Mouse (Mus musculus): ENCODE measurements around the gene Pabpc4. TPM values are rescaled to one million over a fixed set of nuclear protein-coding genes. Genes with fewer than 3 reads are reported as not detected.
A peak's percentile ranks its signal among the peaks of the same experiment; 100 is the strongest.
"Not testable (repeated sequence)": the region's sequence is repeated elsewhere in the genome, so short reads cannot be mapped to it uniquely, and the experiment has no call there.

Pabpc4 gene
- polyA plus RNA-seq, 1 experiment from 2014 or later, result 42.6 TPM

DNA sequence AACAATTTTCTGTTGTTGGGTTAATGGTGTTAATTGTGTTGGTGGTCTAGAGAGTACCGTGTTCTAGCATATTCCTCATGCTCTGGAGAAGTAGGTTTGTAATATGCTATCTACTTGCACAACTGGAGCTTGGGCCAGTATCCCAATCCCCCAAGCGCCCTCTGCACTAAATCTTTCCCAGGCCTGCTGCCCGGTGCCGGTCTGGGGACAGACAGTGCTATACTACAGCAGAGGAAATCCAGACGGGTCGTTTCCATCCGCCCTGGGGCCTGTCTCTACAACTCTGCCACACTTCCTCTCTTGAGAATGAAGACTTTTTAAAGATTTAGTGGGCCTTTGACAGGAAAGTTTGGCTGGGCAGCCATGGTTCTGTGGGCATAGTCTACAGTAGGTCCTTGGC lies 30.8 kb downstream of the Pabpc4 start:
- no peak overlapping the region for H3K9ac ChIP-seq
- no peaks in the 10 kb centered on the region for H3K9me3 ChIP-seq
- H3K27ac ChIP-seq, result no peak overlapping the region
- H3K27me3 ChIP-seq, result no peaks in the 10 kb centered on the region
- no peak overlapping the region for H3K4me3 ChIP-seq
- no peak for ATAC-seq (ENCODE audit: insufficient number of reproducible peaks, low FRiP score, low TSS enrichment, low read depth)
- peaks cover 92% of the 10 kb centered on the region for H3K36me3 ChIP-seq
- no peak overlapping the region for H3K4me2 ChIP-seq
- no peaks in the 10 kb centered on the region for H3K4me1 ChIP-seq
- WGBS, result 75% methylated on average over 7 of the region's 7 CpGs

DNA sequence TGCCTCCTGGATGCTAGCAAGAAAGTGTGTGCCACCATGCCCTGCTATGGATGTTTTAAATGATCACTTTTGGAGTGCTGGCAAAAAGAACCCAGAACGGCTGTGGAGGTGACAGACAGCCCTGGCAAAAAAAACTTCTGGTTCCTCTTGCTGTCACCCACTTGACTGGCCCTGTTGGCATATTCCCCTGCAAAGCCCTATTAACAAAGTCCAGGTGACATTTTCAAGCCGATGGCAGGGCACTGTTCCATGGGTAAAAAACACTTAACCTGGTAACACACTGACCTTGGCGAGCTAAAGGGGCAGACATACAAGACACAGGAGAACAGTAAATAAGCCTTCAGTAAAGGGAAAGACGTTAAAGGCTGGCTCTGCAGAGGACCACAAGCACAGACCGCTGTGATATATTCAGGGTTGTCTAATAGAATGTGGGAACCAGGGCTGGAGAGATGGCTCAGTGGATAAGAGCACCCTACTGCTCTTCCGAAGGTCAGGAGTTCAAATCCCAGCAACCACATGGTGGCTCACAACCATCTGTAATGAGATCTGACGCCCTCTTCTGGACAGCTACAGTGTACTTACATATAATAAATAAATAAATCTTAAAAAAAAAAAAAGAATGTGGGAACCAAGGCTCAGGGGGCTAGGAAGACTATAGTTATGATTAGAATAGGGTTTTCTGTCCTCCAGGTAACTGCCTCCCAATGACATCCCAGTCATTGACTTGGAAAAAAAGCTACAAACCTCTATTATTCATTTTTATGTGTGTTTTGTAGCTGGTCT lies 31.7 kb downstream of the Pabpc4 start:
- no peak overlapping the region for H3K4me3 ChIP-seq
- H3K4me1 ChIP-seq, result no peaks in the 10 kb centered on the region
- H3K9ac ChIP-seq, result no peak overlapping the region
- H3K27me3 ChIP-seq, result no peaks in the 10 kb centered on the region
- peaks cover 90% of the 10 kb centered on the region for H3K36me3 ChIP-seq
- ATAC-seq (ENCODE audit: insufficient number of reproducible peaks, low FRiP score, low TSS enrichment, low read depth), result no peak
- no peak overlapping the region for H3K27ac ChIP-seq
- no peak overlapping the region for H3K4me2 ChIP-seq
- no peaks in the 10 kb centered on the region for H3K9me3 ChIP-seq
- WGBS, result 75% methylated on average over 7 of the region's 7 CpGs

- not testable (repeated sequence) for H3K4me2 ChIP-seq; H3K9me3 ChIP-seq; H3K9ac ChIP-seq; H3K27ac ChIP-seq; ATAC-seq (ENCODE audit: insufficient number of reproducible peaks, low FRiP score, low TSS enrichment, low read depth); H3K27me3 ChIP-seq; H3K4me3 ChIP-seq; H3K4me1 ChIP-seq
- 86% methylated on average over 15 of the region's 15 CpGs for WGBS
- peaks cover 90% of the 10 kb centered on the region for H3K36me3 ChIP-seq
These were observed 32.9 kb downstream of the Pabpc4 start for GRCm38 (mm10) chr4:123295026-123295425.

DNA sequence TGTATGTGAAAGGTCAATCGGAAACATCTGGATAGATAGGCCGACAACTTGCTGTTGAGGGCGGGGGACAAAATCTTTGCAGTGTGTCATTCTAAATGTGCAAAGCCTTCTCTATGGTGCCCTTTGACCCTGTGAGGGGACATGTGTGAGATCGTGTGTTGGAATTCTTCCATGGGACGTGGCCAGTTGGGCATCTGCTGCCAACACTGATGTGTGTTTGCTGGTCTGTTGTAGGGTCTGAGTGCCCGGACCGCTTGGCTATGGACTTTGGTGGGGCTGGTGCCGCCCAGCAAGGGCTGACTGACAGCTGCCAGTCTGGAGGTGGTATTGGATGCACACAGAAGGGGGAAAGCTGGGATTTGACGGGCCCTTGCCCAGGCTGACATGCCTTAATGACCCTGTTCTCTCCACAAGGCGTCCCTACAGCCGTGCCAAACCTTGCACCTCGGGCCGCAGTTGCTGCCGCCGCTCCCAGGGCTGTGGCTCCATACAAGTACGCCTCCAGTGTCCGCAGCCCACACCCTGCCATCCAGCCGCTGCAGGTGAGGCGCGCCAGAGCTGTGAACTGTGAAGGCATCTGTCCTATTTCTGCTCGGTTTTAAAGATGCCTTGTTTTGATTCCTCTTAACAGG lies 33.5 kb downstream of the Pabpc4 start:
- no peak overlapping the region for H3K4me3 ChIP-seq
- H3K27me3 ChIP-seq, result no peaks in the 10 kb centered on the region
- WGBS, result 88% methylated on average over 21 of the region's 21 CpGs
- peaks cover 93% of the 10 kb centered on the region for H3K36me3 ChIP-seq
- no peak overlapping the region for H3K9ac ChIP-seq
- H3K27ac ChIP-seq, result no peak overlapping the region
- ATAC-seq (ENCODE audit: insufficient number of reproducible peaks, low FRiP score, low TSS enrichment, low read depth), result no peak
- no peaks in the 10 kb centered on the region for H3K9me3 ChIP-seq
- no peak overlapping the region for H3K4me2 ChIP-seq
- H3K4me1 ChIP-seq, result no peaks in the 10 kb centered on the region

- ATAC-seq (ENCODE audit: insufficient number of reproducible peaks, low FRiP score, low TSS enrichment, low read depth), result no peak
- H3K9me3 ChIP-seq, result no peaks in the 10 kb centered on the region
- no peak overlapping the region for H3K27ac ChIP-seq
- H3K4me3 ChIP-seq, result no peak overlapping the region
- no peaks in the 10 kb centered on the region for H3K27me3 ChIP-seq
- H3K36me3 ChIP-seq, result peaks cover 89% of the 10 kb centered on the region
- no peak overlapping the region for H3K4me2 ChIP-seq
- 77% methylated on average over 5 of the region's 5 CpGs for WGBS
- no peak overlapping the region for H3K9ac ChIP-seq
- no peaks in the 10 kb centered on the region for H3K4me1 ChIP-seq
These were observed 34.0 kb downstream of the Pabpc4 start for GRCm38 (mm10) chr4:123296148-123296534.

DNA sequence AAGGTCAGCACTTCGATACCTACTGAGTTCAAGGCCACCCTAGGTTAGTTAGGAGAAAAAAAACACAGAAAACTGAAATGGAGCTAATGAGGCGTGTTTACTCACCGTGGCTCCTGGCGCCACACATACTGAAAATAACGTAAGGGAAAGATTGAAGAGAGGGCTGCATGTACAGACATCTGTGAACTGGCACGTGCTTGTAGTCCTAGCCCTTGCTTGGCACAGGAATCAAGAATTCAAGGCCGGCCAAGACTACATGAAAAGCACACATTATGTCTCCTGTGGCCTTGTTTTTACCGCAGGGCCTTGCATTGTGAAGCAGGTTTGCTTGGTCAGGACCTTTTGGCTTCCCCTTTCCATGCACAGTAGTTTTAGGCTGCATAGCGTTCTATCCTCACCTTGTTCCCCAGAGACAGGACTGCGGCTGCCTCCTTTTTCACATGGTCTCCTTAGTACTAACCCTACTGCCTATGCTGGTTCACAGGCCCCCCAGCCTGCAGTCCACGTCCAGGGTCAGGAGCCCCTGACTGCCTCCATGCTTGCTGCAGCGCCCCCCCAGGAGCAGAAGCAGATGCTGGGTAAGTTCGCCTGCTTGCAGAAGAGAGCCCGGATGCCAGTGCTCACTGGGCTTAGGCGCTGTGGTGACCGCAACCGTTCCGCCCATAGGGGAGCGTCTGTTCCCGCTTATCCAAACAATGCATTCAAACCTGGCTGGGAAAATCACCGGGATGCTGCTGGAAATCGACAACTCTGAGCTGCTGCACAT lies 35.2 kb downstream of the Pabpc4 start:
- Histone ChIP-seq H3K27ac (no peak overlapping the region), H3K4me1 (no peaks in the 10 kb centered on the region), H3K4me3 (no peak overlapping the region), H3K36me3 (peaks cover 86% of the 10 kb centered on the region), H3K9ac (no peak overlapping the region), H3K27me3 (no peaks in the 10 kb centered on the region), H3K9me3 (no peaks in the 10 kb centered on the region), H3K4me2 (no peak overlapping the region)
- WGBS, result 91% methylated on average over 22 of the region's 22 CpGs
- ATAC-seq (ENCODE audit: insufficient number of reproducible peaks, low FRiP score, low TSS enrichment, low read depth), result no peak

DNA sequence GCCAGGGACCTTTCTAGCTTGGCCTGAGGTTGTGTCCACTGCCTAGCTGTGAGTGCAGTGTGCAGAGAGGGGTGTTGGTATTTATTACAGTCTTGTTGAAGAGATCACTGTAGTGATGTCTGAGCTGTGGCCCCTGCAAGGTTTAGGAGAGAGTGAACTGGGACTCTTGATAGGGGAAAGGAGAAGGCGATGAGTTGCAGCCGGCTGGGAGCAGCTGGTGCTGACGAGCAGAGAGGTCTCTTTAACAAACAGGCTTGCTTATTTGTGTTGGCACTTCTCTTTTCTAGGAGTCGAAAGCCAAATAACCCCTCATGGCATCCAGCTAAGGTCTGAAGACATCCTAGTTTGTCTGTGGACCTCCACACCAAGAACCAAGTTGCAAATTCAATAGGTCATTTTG lies 36.1 kb downstream of the Pabpc4 start:
- H3K36me3 ChIP-seq, result peaks cover 86% of the 10 kb centered on the region
- no peak overlapping the region for H3K9ac ChIP-seq
- no peaks in the 10 kb centered on the region for H3K9me3 ChIP-seq
- no peaks in the 10 kb centered on the region for H3K27me3 ChIP-seq
- no peak overlapping the region for H3K27ac ChIP-seq
- 82% methylated on average over 4 of the region's 4 CpGs for WGBS
- H3K4me1 ChIP-seq, result no peaks in the 10 kb centered on the region
- no peak overlapping the region for H3K4me2 ChIP-seq
- no peak overlapping the region for H3K4me3 ChIP-seq
- ATAC-seq (ENCODE audit: insufficient number of reproducible peaks, low FRiP score, low TSS enrichment, low read depth), result no peak

- 86% methylated on average over 11 of the region's 11 CpGs for WGBS
- no peak for ATAC-seq (ENCODE audit: insufficient number of reproducible peaks, low FRiP score, low TSS enrichment, low read depth)
- Histone ChIP-seq H3K27ac (no peak overlapping the region), H3K36me3 (peaks cover 86% of the 10 kb centered on the region), H3K4me2 (no peak overlapping the region), H3K9me3 (no peaks in the 10 kb centered on the region), H3K27me3 (no peaks in the 10 kb centered on the region), H3K9ac (no peak overlapping the region), H3K4me3 (no peak overlapping the region), H3K4me1 (no peaks in the 10 kb centered on the region)
These were observed 37.0 kb downstream of the Pabpc4 start for GRCm38 (mm10) chr4:123298980-123299670.

DNA sequence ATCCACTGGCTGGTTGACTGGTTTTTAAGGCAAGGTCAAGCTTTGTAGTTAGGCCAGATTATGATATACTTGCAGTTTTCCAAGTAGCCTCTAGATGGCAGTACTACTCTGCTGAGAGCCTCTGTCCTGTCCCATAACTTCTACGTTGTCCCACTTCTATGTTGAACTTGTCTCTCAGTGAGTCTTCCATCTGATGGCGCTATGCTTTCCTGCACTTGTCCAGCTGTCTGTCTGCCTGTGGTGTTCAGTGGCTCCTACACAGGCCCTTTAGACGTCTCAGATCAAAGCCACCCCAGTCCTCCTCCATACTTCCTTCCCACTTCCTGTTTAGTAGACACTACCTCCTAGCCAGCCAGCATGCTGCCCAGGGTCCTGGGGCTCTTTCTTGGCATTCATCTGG lies 43.6 kb downstream of the Pabpc4 start:
- Histone ChIP-seq H3K4me1 (peaks cover 2% of the 10 kb centered on the region; the same call in 1 of the 2 replicates), H3K9me3 (no peaks in the 10 kb centered on the region), H3K36me3 (peaks cover 26% of the 10 kb centered on the region), H3K4me3 (no peak overlapping the region), H3K27me3 (no peaks in the 10 kb centered on the region), H3K9ac (no peak overlapping the region), H3K27ac (no peak overlapping the region), H3K4me2 (no peak overlapping the region)
- WGBS, result 19% methylated on average over 3 of the region's 3 CpGs
- peak; percentile 42; the same call in 1 of the 2 replicates for ATAC-seq (ENCODE audit: insufficient number of reproducible peaks, low FRiP score, low TSS enrichment, low read depth)

DNA sequence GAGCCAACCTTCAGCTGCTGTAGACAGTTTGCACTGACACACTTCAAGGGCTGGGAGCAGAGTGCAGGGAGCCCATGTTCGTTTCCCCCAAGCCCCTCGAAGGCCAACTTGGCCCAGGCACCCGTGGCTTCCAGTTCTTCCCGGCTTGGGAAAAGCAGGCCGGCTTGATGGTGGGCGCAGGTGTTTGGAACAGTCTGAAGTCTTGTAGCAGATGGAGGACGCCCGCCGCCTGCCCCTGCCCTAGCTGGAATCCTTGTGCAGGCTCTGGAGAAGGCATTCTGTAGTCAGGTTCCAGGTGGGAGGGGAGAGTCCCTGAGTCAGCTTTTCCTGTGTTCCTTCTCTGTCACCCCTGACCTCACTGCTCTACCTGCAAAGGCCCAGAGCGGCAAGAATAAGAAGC lies 44.8 kb downstream of the Pabpc4 start:
- ATAC-seq (ENCODE audit: insufficient number of reproducible peaks, low FRiP score, low TSS enrichment, low read depth), result no peak
- H3K9ac ChIP-seq, result no peak overlapping the region
- no peaks in the 10 kb centered on the region for H3K9me3 ChIP-seq
- no peak overlapping the region for H3K4me2 ChIP-seq
- H3K27me3 ChIP-seq, result no peaks in the 10 kb centered on the region
- no peak overlapping the region for H3K4me3 ChIP-seq
- peaks cover 21% of the 10 kb centered on the region for H3K36me3 ChIP-seq
- H3K27ac ChIP-seq, result no peak overlapping the region
- 69% methylated on average over 10 of the region's 10 CpGs for WGBS
- H3K4me1 ChIP-seq, result peaks cover 2% of the 10 kb centered on the region; the same call in 1 of the 2 replicates

- no peak overlapping the region for H3K9ac ChIP-seq
- peaks cover 2% of the 10 kb centered on the region; the same call in 1 of the 2 replicates for H3K4me1 ChIP-seq
- peaks cover 8% of the 10 kb centered on the region for H3K36me3 ChIP-seq
- no peak overlapping the region for H3K4me3 ChIP-seq
- no peaks in the 10 kb centered on the region for H3K9me3 ChIP-seq
- 52% methylated on average over 3 of the region's 3 CpGs for WGBS
- no peak for ATAC-seq (ENCODE audit: insufficient number of reproducible peaks, low FRiP score, low TSS enrichment, low read depth)
- H3K27me3 ChIP-seq, result no peaks in the 10 kb centered on the region
- H3K4me2 ChIP-seq, result no peak overlapping the region
- no peak overlapping the region for H3K27ac ChIP-seq
These were observed 46.1 kb downstream of the Pabpc4 start for GRCm38 (mm10) chr4:123308292-123308691.
